Mouse (Mus musculus) cerebellum, adult 9-10 months (tissue): Measurements from ENCODE around the gene Fry.

ENCODE experiments used
- DNase-seq: peaks from one replicate; pipeline ENCODE4 v3.0.0; 2022

Gene Fry

DNA sequence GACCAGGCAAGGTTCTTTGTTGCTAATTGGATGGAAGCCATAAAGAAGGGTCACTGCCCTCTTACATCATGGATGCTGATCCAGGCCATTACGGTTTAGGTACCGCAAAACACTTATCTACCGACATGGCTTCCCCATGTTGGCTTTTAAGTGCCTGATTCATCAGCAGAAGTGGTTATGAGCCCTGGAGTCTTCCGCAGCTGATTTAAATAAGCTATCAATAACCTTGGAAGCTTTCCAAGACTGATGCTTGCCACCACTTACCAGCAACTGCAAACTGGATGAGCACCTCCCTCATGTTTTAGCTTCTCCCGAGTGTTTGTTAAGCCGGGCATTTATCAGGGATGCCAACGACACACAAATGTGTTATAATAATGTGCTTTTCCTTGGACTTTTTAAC lies 12.7 kb downstream of the Fry start:
- DNase-seq = no peak

- no peak for DNase-seq
These were observed 16.2 kb downstream of the Fry start for GRCm38 (mm10) chr5:150134651-150135050.

DNA sequence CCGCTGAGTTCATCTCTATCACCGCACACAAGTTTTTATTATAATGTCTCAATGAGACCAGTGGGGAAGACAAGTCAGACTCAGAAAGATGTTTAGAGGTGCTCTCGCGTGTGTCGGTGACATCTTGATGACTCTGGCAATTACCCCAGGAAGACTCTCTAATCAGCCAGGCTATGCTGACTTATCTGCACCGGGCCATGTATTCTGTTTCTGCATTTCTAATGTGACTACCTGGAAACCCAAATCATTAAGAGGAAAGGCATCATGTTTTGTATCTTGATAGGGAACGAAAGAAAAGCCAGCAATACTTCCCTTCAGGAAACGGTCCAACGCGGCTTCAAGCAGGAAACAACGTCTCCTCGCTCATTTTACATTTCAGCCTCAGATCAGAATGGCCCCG lies 17.1 kb downstream of the Fry start:
- no peak for DNase-seq

- no peak for DNase-seq
These were observed 19.5 kb downstream of the Fry start for GRCm38 (mm10) chr5:150137772-150138451.

- DNase-seq = no peak
These were observed 22.1 kb downstream of the Fry start for GRCm38 (mm10) chr5:150140513-150140912.

DNA sequence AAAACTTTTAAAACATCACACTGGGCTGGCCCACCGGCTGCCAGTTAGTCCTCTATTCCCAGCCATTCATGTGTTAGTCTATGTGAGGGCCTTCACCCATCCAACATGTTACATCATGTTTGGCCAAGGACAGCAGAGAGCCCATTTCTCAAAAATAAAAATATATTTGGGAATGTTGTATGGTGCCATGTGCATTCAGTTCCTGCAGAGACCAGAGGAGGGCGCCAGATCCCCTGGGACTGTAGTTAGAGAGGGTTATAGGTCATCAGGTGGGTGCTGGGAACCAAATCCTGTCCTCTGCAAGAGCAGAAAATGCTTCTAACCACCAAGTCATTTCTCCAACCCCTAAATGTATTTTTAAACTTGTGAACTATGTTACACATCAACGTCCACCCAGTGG lies 27.5 kb downstream of the Fry start:
- no peak for DNase-seq

DNA sequence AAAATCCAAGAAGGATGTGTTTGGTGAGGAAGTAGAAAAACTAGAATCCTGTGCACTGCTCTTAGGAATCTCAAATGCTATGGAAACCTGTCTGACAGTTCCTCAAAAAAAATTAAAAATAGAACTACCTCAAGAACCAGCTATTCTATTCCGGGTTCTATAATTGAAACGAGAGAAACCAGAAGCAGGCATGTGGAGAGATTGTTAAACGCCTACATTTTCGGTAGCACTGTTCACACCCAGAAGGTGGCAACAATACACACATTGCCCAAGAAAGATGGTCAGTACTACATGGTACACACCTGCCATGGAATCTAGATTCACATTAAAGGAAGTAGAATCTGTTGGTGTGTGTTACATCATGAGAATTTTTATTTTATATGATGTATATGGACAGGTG lies 28.2 kb downstream of the Fry start:
- no peak for DNase-seq

DNA sequence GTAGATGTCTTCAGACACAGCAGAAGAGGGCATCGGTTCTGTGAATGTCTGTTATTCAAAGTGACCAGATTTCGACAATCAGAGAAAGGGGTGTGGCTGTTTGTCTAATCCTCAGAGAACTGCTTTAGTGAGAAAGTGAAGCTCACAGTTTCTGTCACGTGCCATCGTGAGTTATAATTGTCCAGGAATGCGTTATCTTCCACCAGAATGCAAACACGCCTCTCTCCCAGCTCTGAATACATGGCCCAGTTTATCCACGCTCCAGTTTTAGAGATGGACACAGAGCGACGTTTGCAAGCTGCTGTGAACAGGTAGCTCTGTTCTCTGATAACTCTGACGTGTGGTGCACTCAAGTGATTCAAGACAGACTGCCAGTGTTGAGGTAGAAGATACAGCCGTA lies 31.3 kb downstream of the Fry start:
- no peak for DNase-seq

DNA sequence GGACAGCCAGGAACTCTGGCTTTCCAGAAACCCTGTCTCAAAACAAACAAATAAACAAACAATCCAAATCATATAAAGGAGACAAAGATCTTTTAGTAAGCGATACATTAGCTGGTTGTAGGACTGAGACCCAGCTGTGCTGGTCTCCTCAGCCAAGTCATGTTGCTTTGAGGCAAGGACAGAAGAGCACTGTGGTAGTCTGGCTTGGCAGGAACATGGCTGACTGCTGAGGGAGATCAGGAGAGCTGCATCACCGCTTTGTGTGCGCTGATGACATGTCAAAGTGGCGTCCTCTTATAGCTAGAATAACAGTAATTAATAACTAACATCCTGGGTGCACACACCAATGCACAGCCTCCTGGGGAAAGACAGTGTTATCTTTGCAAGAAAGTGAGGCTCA lies 32.5 kb downstream of the Fry start:
- DNase-seq = no peak

DNA sequence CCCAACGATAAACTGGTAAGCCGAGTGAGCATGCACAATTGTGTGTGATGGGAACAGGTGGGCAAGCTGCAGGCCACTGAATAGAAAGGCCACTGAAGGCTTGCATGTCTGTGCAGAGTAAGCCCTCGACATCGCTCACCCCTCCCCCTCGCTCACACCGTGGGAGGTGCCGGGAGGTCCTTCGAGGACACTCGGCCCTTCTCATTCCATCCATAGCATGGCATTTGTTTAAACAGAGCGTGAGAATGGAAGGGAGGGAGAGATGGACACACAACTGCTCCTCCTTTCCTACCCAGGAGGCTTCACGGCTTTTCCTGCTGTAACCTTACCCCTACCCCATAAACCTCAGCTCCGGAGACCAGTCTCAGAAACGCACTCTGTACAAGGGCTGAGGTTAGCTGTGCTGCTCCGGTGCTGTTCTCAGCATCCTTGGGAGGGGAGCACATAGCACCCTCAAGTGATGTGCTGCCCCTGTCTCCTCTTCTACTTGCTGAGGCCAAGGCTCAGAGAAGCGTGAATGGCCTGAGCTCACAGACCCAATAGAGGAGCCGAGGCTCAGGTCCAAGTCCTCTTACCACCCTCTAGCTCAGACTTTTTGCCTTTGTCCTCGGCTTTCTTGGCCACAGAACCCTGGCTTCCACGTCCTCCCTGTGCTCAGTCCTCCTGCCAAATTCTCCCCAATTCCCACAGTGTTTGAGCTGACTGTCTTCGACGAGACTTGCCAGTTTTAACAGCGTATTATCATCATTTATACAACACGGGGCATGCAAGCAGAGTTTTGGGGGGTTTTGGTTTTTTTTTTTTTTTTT lies 33.8 kb downstream of the Fry start:
- peak; percentile 49 for DNase-seq

- peak; percentile 44 for DNase-seq
These were observed 34.4 kb downstream of the Fry start for GRCm38 (mm10) chr5:150152880-150153281.

DNA sequence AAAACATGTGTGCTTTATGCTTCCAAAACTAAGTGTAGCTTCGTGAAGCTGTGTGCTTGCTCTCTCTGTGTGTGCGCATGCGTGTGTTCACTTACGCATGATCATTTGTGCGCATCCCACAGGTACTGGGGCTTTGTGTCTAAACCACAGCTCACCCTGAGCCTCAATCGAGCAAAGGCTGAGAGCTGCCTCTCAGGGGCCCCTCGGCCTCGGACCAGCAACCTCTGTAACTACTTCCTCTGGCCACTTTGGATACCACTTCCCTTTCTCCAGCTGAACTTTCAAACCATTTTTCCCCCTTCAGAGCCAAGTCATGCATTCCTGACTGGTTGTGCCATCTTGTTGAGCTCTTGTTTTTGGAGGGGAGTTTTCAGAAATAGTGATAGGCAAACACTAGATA lies 36.9 kb downstream of the Fry start:
- DNase-seq = no peak

DNA sequence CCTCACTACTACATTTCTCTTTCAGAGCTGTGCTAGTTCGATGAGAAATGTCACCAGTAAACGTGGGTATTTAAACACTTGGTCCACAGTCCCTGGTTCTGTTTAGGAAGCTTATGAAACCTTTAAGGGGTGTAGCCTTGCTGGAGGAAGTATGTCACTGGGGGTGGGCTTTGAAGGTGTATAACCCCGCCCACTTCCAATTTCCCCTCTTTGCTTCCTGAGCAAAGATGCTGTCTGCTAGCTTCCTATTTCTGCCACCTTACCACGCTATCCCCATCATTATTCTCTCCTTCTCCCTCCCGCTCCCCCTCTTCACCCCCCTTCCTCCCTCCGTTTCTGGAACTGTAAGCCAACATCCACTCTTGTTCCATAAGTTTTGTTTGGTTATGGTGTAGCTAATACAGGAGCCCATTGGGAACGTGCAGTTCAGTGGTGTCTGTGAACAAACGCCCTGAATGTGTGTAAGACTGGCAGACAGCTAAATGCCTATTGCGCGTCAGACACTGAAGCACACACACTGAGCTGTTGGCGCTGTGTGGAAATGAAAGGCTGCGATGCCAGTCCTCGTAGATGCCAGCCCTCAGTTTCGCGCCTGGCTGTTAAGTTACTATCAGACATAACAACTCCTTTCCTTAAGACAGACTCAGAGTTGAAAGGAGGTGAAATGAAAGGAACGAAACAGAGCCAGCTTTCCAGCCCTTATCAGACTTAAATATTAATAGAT lies 37.8 kb downstream of the Fry start:
- peak; percentile 60 for DNase-seq

DNA sequence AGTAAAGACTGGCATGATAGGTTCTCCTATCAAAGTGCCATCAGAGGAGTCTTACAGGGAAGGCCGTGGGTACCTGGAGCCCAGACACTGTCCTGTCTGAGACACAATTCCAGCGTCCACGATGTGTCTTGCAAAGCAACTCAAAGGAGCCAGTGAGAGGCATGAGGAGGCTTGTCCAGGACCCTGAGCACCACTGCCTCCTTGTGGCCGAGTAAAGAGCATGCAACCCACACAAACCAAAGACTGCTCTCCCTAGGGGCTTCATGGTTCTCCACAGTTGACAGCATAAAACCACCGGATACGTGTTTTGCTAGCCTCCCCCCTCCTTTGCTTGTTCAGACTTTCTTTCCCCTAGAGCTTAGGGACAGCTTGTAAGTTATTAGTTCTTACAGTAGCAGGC lies 39.2 kb downstream of the Fry start:
- no peak for DNase-seq

GRCm38 (mm10) chr5:150159151-150159550 lies 40.7 kb downstream of the Fry start:
- DNase-seq = no peak

DNA sequence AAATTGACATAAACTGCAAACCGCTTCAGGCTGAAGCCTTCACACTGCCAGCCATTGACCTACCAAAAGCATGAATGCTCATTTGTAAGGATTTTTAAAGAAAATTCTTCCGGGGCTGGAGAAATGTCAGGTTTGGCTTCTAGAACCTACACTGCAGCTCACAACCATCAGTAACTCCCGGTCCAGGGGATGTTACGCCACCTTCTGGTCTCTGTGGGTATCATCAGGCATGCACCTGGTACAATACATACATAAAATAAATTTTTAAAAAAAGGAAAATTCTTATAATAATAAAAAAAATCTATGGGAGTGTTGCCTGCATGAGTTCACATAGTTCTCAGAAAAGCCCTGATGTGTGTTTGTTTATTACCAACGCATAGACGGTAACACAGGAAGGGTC lies 42.7 kb downstream of the Fry start:
- no peak for DNase-seq

DNA sequence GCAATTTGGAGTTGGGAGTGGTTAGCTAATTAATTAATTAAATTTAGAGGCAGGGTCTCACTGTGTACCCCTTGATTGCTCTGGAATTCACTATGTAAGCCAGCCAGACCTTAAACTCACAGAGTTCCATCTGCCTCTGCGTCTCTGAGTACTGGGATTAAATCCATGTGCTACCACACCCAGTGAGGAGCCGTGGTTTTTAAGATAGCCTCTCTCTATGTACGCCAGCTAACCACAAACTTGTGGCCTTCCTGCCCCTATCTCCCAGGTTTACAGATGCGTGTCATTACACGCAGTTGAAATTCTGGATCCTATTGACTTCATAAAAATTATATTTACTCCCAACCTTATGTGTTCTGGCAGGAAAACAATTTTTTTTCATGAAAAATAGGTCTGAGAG lies 43.5 kb downstream of the Fry start:
- no peak for DNase-seq

DNA sequence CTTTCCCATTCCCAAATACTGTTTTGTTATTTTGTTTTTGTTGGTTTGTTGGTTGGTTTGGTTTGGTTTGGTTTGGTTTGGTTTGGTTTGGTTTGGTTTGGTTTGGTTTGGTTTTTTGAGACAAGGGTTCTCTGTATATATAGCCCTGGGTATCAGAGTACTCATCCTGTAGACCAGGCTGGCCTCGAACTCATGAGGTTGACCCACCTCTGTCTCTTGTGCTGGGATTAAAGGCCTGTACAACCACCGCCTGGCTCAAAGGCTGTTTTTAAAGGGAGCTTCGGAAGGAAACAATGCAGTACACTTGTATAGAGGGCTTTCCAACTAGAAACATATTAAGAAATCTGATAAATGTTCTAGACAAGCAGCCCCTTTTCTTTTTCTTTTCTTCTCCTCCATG lies 46.2 kb downstream of the Fry start:
- DNase-seq = no peak

DNA sequence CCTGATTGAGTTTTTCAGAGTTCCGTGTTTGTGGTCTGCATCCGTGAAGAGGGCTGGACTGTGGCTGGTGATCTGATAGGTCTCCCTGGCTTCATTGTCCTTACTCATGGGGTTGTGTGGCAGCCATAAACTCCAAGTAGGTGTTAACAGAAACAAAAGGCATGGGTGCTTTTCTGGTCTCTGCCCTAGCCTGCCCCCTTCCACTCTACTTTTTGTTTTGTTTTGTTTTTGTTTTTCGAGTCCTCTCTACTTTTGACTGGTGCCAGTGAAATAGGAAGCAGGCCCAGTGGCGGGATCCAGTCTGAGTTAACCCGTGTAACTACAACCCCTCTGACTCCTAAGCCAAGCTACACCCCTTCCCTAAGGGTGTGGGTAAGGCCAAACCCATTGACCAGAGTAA lies 48.4 kb downstream of the Fry start:
- no peak for DNase-seq

GRCm38 (mm10) chr5:150167287-150167686 lies 48.8 kb downstream of the Fry start:
- no peak for DNase-seq

DNA sequence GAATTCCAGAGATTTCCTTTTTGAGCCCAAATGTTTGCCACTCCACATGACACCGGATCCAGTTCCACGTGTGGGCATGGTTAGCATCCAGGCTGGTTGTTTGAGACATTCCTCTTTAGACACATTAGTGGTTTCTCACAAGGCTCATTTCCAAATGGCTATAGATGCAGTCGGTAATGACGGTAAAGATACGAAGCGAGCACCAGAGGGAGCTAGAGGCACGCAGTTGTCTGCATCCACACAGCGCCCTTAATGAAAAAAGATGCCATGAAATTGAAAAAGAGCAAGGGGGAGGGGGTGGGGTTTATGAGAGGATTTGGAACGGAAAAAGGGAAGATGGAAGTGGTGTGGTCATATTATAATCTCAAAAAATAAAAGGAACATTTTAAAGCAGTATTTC lies 50.3 kb downstream of the Fry start:
- peak; percentile 75 for DNase-seq

GRCm38 (mm10) chr5:150171562-150171961 lies 53.1 kb downstream of the Fry start:
- DNase-seq = no peak

DNA sequence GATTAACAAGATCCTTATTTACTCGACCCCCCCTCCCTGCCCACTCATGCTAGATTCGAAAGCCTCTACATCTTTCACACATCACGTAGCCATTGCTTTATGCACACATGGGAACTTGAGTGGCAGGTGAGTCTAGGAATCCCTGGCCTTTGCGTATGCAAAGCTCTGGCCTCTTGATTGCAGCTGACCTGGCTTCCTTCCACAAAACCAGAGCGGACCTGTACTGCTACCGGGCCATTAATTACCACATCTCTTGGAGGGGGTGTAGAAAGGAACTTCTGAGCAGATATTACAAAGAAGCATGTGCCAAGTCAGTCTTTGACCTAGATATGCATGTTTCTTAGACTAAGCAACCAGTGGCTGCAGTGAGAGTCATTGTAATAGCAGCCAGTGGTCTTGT lies 55.4 kb downstream of the Fry start:
- DNase-seq = no peak

DNA sequence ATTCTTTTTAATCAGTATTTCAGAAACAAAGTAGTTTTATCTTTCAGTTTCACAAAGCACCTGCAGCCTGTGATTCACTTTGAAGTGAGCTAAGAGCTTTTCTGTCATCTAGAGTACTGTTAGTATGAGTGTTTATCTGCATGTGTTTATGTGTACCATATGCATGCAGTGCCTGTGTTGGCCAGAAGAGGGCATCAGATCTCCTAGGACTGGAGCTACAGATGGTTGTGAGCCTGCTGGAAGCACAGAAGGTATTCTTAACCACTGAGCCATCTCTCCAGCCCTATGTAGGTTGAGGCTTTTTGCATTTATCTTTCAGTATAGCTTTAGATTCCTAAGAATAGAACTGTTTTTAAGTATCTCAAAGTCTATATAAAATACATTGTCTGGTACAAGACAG lies 56.5 kb downstream of the Fry start:
- DNase-seq = no peak
